Mouse (Mus musculus) hindbrain, embryonic 13.5 days (tissue): ENCODE data around the gene Fam162a. TPM values are rescaled to one million over a fixed set of nuclear protein-coding genes. Genes with fewer than 3 reads are reported as not detected.
"Not testable (repeated sequence)": the region's sequence is repeated elsewhere in the genome, so short reads cannot be mapped to it uniquely, and the experiment has no call there.

Experiments
- ATAC-seq: fragments of 200-750 bp; cut with Nextera tagmentation; 2 replicates; pipeline ENCODE4 v1.8.0; 2017; ENCODE audit warnings: moderate TSS enrichment; ENCODE audit not compliant: low FRiP score
- H3K27ac ChIP-seq: fragments of 300-500 bp; sonication (generic); 2 replicates; pipeline ENCODE4 v1.5.1; 2015; ENCODE audit warnings: inconsistent platforms, mild to moderate bottlenecking, moderate library complexity
- H3K27me3 ChIP-seq: fragments of 300-500 bp; sonication (generic); 2 replicates; pipeline ENCODE4 v1.6.1; 2015; ENCODE audit warnings: mild to moderate bottlenecking, inconsistent platforms
- H3K36me3 ChIP-seq: fragments of 300-500 bp; sonication (generic); 2 replicates; pipeline ENCODE4 v1.6.1; 2015; ENCODE audit warnings: mild to moderate bottlenecking, inconsistent platforms
- H3K4me1 ChIP-seq: fragments of 300-500 bp; sonication (generic); replicated peaks from 2 replicates; pipeline ENCODE4 v1.6.1; 2015; ENCODE audit warnings: inconsistent platforms
- H3K4me2 ChIP-seq: fragments of 300-500 bp; sonication (generic); 2 replicates; pipeline ENCODE4 v1.6.1; 2015; ENCODE audit warnings: inconsistent platforms, mild to moderate bottlenecking, moderate library complexity
- H3K4me3 ChIP-seq: fragments of 300-500 bp; sonication (generic); 2 replicates; pipeline ENCODE4 v1.5.1; 2015; ENCODE audit warnings: mild to moderate bottlenecking, inconsistent platforms
- H3K9ac ChIP-seq: fragments of 300-500 bp; sonication (generic); 2 replicates; pipeline ENCODE4 v1.6.1; 2015; ENCODE audit warnings: mild to moderate bottlenecking, inconsistent platforms
- H3K9me3 ChIP-seq: fragments of 300-500 bp; sonication (generic); 2 replicates; pipeline ENCODE4 v1.6.1; 2016; ENCODE audit warnings: inconsistent platforms
- WGBS: fragments of 180-500 bp; shearing (Covaris S2); methylation state at CpG from one replicate; pipeline ENCODE4 v1.1.7; 2015; 5-methylcytosine and 5-hydroxymethylcytosine counted together
- polyA plus RNA-seq: library from polyadenylated mRNA; unstranded; fragments of >200 nt; fragmentation: Nextera tagmentation; extraction: Ambion mirVana; gene quantifications from 2 replicates; pipeline ENCODE4 v1.2.1, GENCODE M21; 2015

Gene Fam162a
- polyA plus RNA-seq, 1 experiment from 2014 or later = 159 TPM

- Histone ChIP-seq H3K27ac (no peak overlapping the region), H3K9me3 (no peaks in the 10 kb centered on the region), H3K4me1 (no peaks in the 10 kb centered on the region), H3K4me2 (no peak overlapping the region), H3K9ac (no peak overlapping the region), H3K27me3 (no peaks in the 10 kb centered on the region), H3K4me3 (no peak overlapping the region), H3K36me3 (peaks cover 11% of the 10 kb centered on the region)
- no peak for ATAC-seq
- WGBS = 96% methylated on average over 3 of the region's 3 CpGs
Observed at GRCm38 (mm10) chr16:36079916-36080315, 8.5 kb upstream of the Fam162a start.

- ATAC-seq = no peak
- Histone ChIP-seq H3K4me3 (no peak overlapping the region), H3K9ac (no peak overlapping the region), H3K27me3 (no peaks in the 10 kb centered on the region), H3K27ac (no peak overlapping the region), H3K9me3 (no peaks in the 10 kb centered on the region), H3K4me2 (no peak overlapping the region), H3K36me3 (no peaks in the 10 kb centered on the region), H3K4me1 (peaks cover 16% of the 10 kb centered on the region)
- WGBS = 96% methylated on average over 3 of the region's 3 CpGs
Observed at GRCm38 (mm10) chr16:36074772-36075171, 3.4 kb upstream of the Fam162a start.

- 31% methylated on average over 8 of the region's 8 CpGs for WGBS
- H3K27ac ChIP-seq = peak overlapping the region; percentile 97
- peak overlapping the region; percentile 82 for H3K4me2 ChIP-seq
- H3K9ac ChIP-seq = peak overlapping the region; percentile 85
- peak overlapping the region; percentile 75 for H3K4me3 ChIP-seq
- H3K4me1 ChIP-seq = peaks cover 36% of the 10 kb centered on the region
- H3K36me3 ChIP-seq = no peaks in the 10 kb centered on the region
- no peaks in the 10 kb centered on the region for H3K27me3 ChIP-seq
- no peak for ATAC-seq
- no peaks in the 10 kb centered on the region for H3K9me3 ChIP-seq
Observed at GRCm38 (mm10) chr16:36072410-36073011, 1.1 kb upstream of the Fam162a start.

GRCm38 (mm10) chr16:36071071-36071449 is 334 bp downstream of the Fam162a start:
- Histone ChIP-seq H3K27ac (peak overlapping the region; percentile 97), H3K9ac (peak overlapping the region; percentile 85), H3K27me3 (no peaks in the 10 kb centered on the region), H3K4me3 (peak overlapping the region; percentile 75), H3K9me3 (no peaks in the 10 kb centered on the region), H3K4me1 (peaks cover 36% of the 10 kb centered on the region), H3K36me3 (no peaks in the 10 kb centered on the region), H3K4me2 (peak overlapping the region; percentile 82)
- no peak for ATAC-seq
- WGBS = 0% methylated on average over 16 of the region's 16 CpGs

GRCm38 (mm10) chr16:36069819-36070575 is 1.4 kb downstream of the Fam162a start:
- ATAC-seq = no peak
- Histone ChIP-seq H3K36me3 (no peaks in the 10 kb centered on the region), H3K27me3 (no peaks in the 10 kb centered on the region), H3K4me3 (peak overlapping the region; percentile 75), H3K9me3 (no peaks in the 10 kb centered on the region), H3K4me2 (peak overlapping the region; percentile 82), H3K4me1 (peaks cover 36% of the 10 kb centered on the region), H3K9ac (0 out of 2 replicates have a peak overlapping the region, but pooled peaks have one; percentile 0), H3K27ac (no peak overlapping the region)
- 40% methylated on average over 9 of the region's 9 CpGs for WGBS

GRCm38 (mm10) chr16:36068356-36068755 is 3.0 kb downstream of the Fam162a start:
- Histone ChIP-seq H3K36me3 (no peaks in the 10 kb centered on the region), H3K9ac (0 out of 2 replicates have a peak overlapping the region, but pooled peaks have one; percentile 5), H3K9me3 (no peaks in the 10 kb centered on the region), H3K4me2 (no peak overlapping the region), H3K27ac (no peak overlapping the region), H3K27me3 (no peaks in the 10 kb centered on the region), H3K4me1 (peaks cover 40% of the 10 kb centered on the region), H3K4me3 (no peak overlapping the region)
- 64% methylated on average over 3 of the region's 3 CpGs for WGBS
- ATAC-seq = no peak

- no peaks in the 10 kb centered on the region for H3K27me3 ChIP-seq
- H3K4me3 ChIP-seq = no peak overlapping the region
- no peaks in the 10 kb centered on the region for H3K9me3 ChIP-seq
- no peak overlapping the region for H3K27ac ChIP-seq
- no peaks in the 10 kb centered on the region for H3K36me3 ChIP-seq
- WGBS = 66% methylated on average over 2 of the region's 2 CpGs
- peaks cover 38% of the 10 kb centered on the region for H3K4me1 ChIP-seq
- no peak for ATAC-seq
- H3K9ac ChIP-seq = no peak overlapping the region
- no peak overlapping the region for H3K4me2 ChIP-seq
Observed at GRCm38 (mm10) chr16:36067694-36068093, 3.7 kb downstream of the Fam162a start.

- 87% methylated on average over 5 of the region's 5 CpGs for WGBS
- Histone ChIP-seq H3K27ac (no peak overlapping the region), H3K4me1 (peaks cover 25% of the 10 kb centered on the region), H3K27me3 (no peaks in the 10 kb centered on the region), H3K4me2 (no peak overlapping the region), H3K9me3 (no peaks in the 10 kb centered on the region), H3K9ac (no peak overlapping the region), H3K36me3 (no peaks in the 10 kb centered on the region), H3K4me3 (no peak overlapping the region)
- no peak for ATAC-seq
Observed at GRCm38 (mm10) chr16:36064904-36065303, 6.5 kb downstream of the Fam162a start.

GRCm38 (mm10) chr16:36063315-36063714 is 8.1 kb downstream of the Fam162a start:
- no peak overlapping the region for H3K4me2 ChIP-seq
- no peak overlapping the region for H3K9ac ChIP-seq
- 91% methylated on average over 2 of the region's 2 CpGs for WGBS
- H3K36me3 ChIP-seq = no peaks in the 10 kb centered on the region
- no peak overlapping the region for H3K27ac ChIP-seq
- no peaks in the 10 kb centered on the region for H3K9me3 ChIP-seq
- no peak for ATAC-seq
- H3K27me3 ChIP-seq = no peaks in the 10 kb centered on the region
- H3K4me1 ChIP-seq = peaks cover 11% of the 10 kb centered on the region
- no peak overlapping the region for H3K4me3 ChIP-seq

- not testable (repeated sequence) for H3K4me1 ChIP-seq, H3K27me3 ChIP-seq, H3K4me2 ChIP-seq, H3K36me3 ChIP-seq, H3K9me3 ChIP-seq, ATAC-seq, H3K9ac ChIP-seq, H3K4me3 ChIP-seq, H3K27ac ChIP-seq
- 81% methylated on average over 1 of the region's 1 CpGs for WGBS
Observed at GRCm38 (mm10) chr16:36062534-36062933, 8.9 kb downstream of the Fam162a start.

GRCm38 (mm10) chr16:36057933-36058475 is 13.4 kb downstream of the Fam162a start:
- no peaks in the 10 kb centered on the region for H3K36me3 ChIP-seq
- no peaks in the 10 kb centered on the region for H3K9me3 ChIP-seq
- H3K27me3 ChIP-seq = no peaks in the 10 kb centered on the region
- ATAC-seq = no peak
- H3K4me3 ChIP-seq = no peak overlapping the region
- H3K27ac ChIP-seq = no peak overlapping the region
- H3K4me1 ChIP-seq = no peaks in the 10 kb centered on the region
- no peak overlapping the region for H3K9ac ChIP-seq
- WGBS = 82% methylated on average over 8 of the region's 8 CpGs
- H3K4me2 ChIP-seq = no peak overlapping the region

- Histone ChIP-seq H3K4me1 (no peaks in the 10 kb centered on the region), H3K27ac (no peak overlapping the region), H3K9ac (no peak overlapping the region), H3K4me2 (no peak overlapping the region), H3K9me3 (no peaks in the 10 kb centered on the region), H3K36me3 (peaks cover 8% of the 10 kb centered on the region; the same call in 1 of the 2 replicates), H3K27me3 (no peaks in the 10 kb centered on the region), H3K4me3 (no peak overlapping the region)
- ATAC-seq = no peak
- 91% methylated on average over 11 of the region's 11 CpGs for WGBS
Observed at GRCm38 (mm10) chr16:36056416-36056815, 15.0 kb downstream of the Fam162a start.
